In the genomic region with DNA sequence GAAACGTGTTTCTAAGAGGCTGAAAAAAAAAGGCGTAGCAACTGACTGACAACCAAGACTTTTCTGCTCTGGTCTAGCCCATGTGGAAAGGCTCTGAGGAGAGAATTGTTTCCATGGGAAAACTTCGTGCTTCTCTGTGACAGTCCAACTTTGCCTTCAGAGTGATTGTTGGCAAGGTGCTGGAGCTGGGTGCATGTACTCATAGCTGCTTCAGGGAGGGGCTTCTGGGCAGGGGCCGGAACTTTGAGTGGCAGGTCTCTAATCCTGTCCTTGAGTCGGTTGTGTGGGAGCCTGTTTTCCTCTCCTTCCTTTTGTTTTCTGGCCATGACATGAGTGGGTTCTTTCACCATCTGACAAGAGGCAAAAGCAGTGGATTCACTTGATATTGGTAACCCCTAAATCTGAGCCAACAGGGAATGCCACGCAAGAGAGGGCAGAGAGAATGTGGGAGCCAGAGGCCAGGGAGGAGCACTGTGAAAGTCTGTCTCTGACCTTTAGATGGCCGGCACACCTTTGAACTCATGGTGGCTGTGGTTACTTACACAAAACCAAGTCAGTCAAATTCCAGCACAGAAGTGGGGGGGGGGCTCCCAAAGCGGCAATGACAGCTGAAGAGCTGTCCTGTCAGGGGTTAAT, we compare ENCODE assay signal across 20 mouse cellular contexts.
DNase-seq lines count a peak whose midpoint lies in the region; ATAC-seq and TF ChIP-seq lines count a peak whose summit lies in the region.
"Had no signal": no experiment of that assay in that cellular context is flagged by ENCODE, and none has a peak within 500 bp of the region (broad histone marks: within the 10 kb centered on the region; RNA-seq: fewer than 3 reads in every experiment).

No protein-coding gene starts in this region.

- no peaks in the 10 kb centered on the region for H3K27me3 ChIP-seq in hindbrain, embryonic 16.5 days (replicated peaks; ENCODE audit: control insufficient read depth, insufficient read depth, low read length)
- H3K27me3 ChIP-seq in hindbrain, embryonic 12.5 days = no peaks in the 10 kb centered on the region
- no peaks in the 10 kb centered on the region for H3K27me3 ChIP-seq in kidney, postnatal 0 days (ENCODE audit: insufficient read depth, low read length)
- no peaks in the 10 kb centered on the region for H3K27me3 ChIP-seq in midbrain, embryonic 16.5 days (ENCODE audit: control insufficient read depth, insufficient read depth, low read depth, low read length)
- H3K27me3 ChIP-seq: forebrain, embryonic 13.5 days; limb, embryonic 13.5 days; liver, embryonic 15.5 days; neural tube, embryonic 13.5 days had no signal

- ATAC-seq in hindbrain, embryonic 16.5 days = peak; percentile 45; the same call in 1 of the 2 replicates
- ATAC-seq in hindbrain, embryonic 12.5 days (ENCODE audit: low FRiP score) = no peak
- 0 out of 2 replicates have a peak, but pooled peaks have one; percentile 36 for ATAC-seq in kidney, postnatal 0 days (replicated peaks; ENCODE audit: low FRiP score, low read depth)
- peak; percentile 68 for ATAC-seq in midbrain, embryonic 16.5 days
- ATAC-seq: forebrain, embryonic 13.5 days; lung, postnatal 0 days had no signal

- H3K4me2 ChIP-seq in hindbrain, embryonic 16.5 days (ENCODE audit: low read length) = no peak overlapping the region
- H3K4me2 ChIP-seq in hindbrain, embryonic 12.5 days (replicated peaks) = no peak overlapping the region
- H3K4me2 ChIP-seq in kidney, postnatal 0 days (ENCODE audit: low read length) = no peak overlapping the region
- H3K4me2 ChIP-seq in midbrain, embryonic 16.5 days (ENCODE audit: low read length) = no peak overlapping the region
- H3K4me2 ChIP-seq: forebrain, embryonic 13.5 days; limb, embryonic 13.5 days; liver, embryonic 15.5 days; neural tube, embryonic 13.5 days had no signal

- 47% methylated on average over 8 of the region's 8 CpGs for WGBS in hindbrain, embryonic 16.5 days
- WGBS in hindbrain, embryonic 12.5 days = 61% methylated on average over 8 of the region's 8 CpGs
- 48% methylated on average over 8 of the region's 8 CpGs for WGBS in kidney, postnatal 0 days
- 33% methylated on average over 8 of the region's 8 CpGs for WGBS in midbrain, embryonic 16.5 days

- no peak overlapping the region for H3K27ac ChIP-seq in hindbrain, embryonic 16.5 days (ENCODE audit: low read depth, low read length)
- H3K27ac ChIP-seq in hindbrain, embryonic 12.5 days = no peak overlapping the region
- no peak overlapping the region for H3K27ac ChIP-seq in kidney, postnatal 0 days
- no peak overlapping the region for H3K27ac ChIP-seq in midbrain, embryonic 16.5 days (ENCODE audit: low read length)
- H3K27ac ChIP-seq: forebrain, embryonic 13.5 days; limb, embryonic 13.5 days; liver, embryonic 15.5 days; neural tube, embryonic 13.5 days had no signal

- H3K36me3 ChIP-seq in hindbrain, embryonic 16.5 days (ENCODE audit: control insufficient read depth, insufficient read depth, low read length) = no peaks in the 10 kb centered on the region
- H3K36me3 ChIP-seq in hindbrain, embryonic 12.5 days = no peaks in the 10 kb centered on the region
- no peaks in the 10 kb centered on the region for H3K36me3 ChIP-seq in kidney, postnatal 0 days (ENCODE audit: insufficient read depth, low read length)
- H3K36me3 ChIP-seq in midbrain, embryonic 16.5 days (ENCODE audit: control insufficient read depth, insufficient read depth, low read length) = no peaks in the 10 kb centered on the region
- H3K36me3 ChIP-seq: limb, embryonic 13.5 days; liver, embryonic 15.5 days; neural tube, embryonic 13.5 days had no signal

- no peak for TF ChIP-seq CTCF in kidney, postnatal 0 days (IDR thresholded peaks at IDR 0.05; ENCODE audit: low read depth)

- H3K9me3 ChIP-seq in hindbrain, embryonic 16.5 days (ENCODE audit: control insufficient read depth, low read length) = no peaks in the 10 kb centered on the region
- no peaks in the 10 kb centered on the region for H3K9me3 ChIP-seq in hindbrain, embryonic 12.5 days (replicated peaks)
- no peaks in the 10 kb centered on the region for H3K9me3 ChIP-seq in kidney, postnatal 0 days (replicated peaks; ENCODE audit: low read length)
- H3K9me3 ChIP-seq in midbrain, embryonic 16.5 days (replicated peaks; ENCODE audit: control insufficient read depth, low read length, poor library complexity, severe bottlenecking) = no peaks in the 10 kb centered on the region
- H3K9me3 ChIP-seq: forebrain, embryonic 13.5 days; limb, embryonic 13.5 days; liver, embryonic 15.5 days; neural tube, embryonic 13.5 days had no signal

- H3K9ac ChIP-seq in hindbrain, embryonic 16.5 days (ENCODE audit: low read depth, low read length) = no peak overlapping the region
- H3K9ac ChIP-seq in hindbrain, embryonic 12.5 days = no peak overlapping the region
- H3K9ac ChIP-seq in kidney, postnatal 0 days (ENCODE audit: low read depth, low read length) = no peak overlapping the region
- H3K9ac ChIP-seq in midbrain, embryonic 16.5 days (ENCODE audit: low read depth, low read length) = no peak overlapping the region
- H3K9ac ChIP-seq: forebrain, embryonic 13.5 days; limb, embryonic 13.5 days; liver, embryonic 15.5 days; neural tube, embryonic 13.5 days had no signal

- DNase-seq in kidney, postnatal 0 days (ENCODE audit: low spot score) = no peak
- no peak for DNase-seq in kidney, postnatal 4 days
- peak; percentile 18 to 49 for DNase-seq in kidney, postnatal 36 days
- DNase-seq in testis, postnatal 10 days (ENCODE audit: low spot score) = no peak
- DNase-seq in adrenal gland, postnatal 4 days (ENCODE audit: low spot score in 2 of 2) = no peak
- DNase-seq: adrenal gland, adult 2 months; B cell, adult 2 months; cerebellum, adult 9-10 months; gastrocnemius, postnatal 36 days; layer of hippocampus, postnatal 36 days; right cerebral cortex, adult 18-20 months; thymus, postnatal 25 days had no signal

- H3K4me3 ChIP-seq in hindbrain, embryonic 16.5 days (ENCODE audit: low read length) = no peak overlapping the region
- no peak overlapping the region for H3K4me3 ChIP-seq in hindbrain, embryonic 12.5 days
- H3K4me3 ChIP-seq in kidney, postnatal 0 days (replicated peaks; ENCODE audit: low read depth, low read length) = no peak overlapping the region
- H3K4me3 ChIP-seq in midbrain, embryonic 16.5 days (ENCODE audit: low read depth, low read length) = no peak overlapping the region
- H3K4me3 ChIP-seq: forebrain, embryonic 13.5 days; limb, embryonic 13.5 days; liver, embryonic 15.5 days; neural tube, embryonic 13.5 days had no signal

- H3K4me1 ChIP-seq in hindbrain, embryonic 16.5 days (ENCODE audit: control insufficient read depth, insufficient read depth, low read depth, low read length) = no peaks in the 10 kb centered on the region
- H3K4me1 ChIP-seq in hindbrain, embryonic 12.5 days = no peaks in the 10 kb centered on the region
- peaks cover 4% of the 10 kb centered on the region; the same call in 1 of the 2 replicates for H3K4me1 ChIP-seq in kidney, postnatal 0 days (replicated peaks; ENCODE audit: insufficient read depth, low read length)
- no peaks in the 10 kb centered on the region for H3K4me1 ChIP-seq in midbrain, embryonic 16.5 days (ENCODE audit: control insufficient read depth, insufficient read depth, low read length)
- H3K4me1 ChIP-seq: limb, embryonic 13.5 days; liver, embryonic 15.5 days; neural tube, embryonic 13.5 days had no signal

Comparison
In these comparisons a context has a peak if more than half of its experiments do, and no peak if none do; other contexts are left out.
1. DNase-seq: peak in kidney, postnatal 36 days (2 of 2); none in kidney, postnatal 0 days (single experiment), kidney, postnatal 4 days (0 of 2), testis, postnatal 10 days (single experiment) and adrenal gland, postnatal 4 days (0 of 2).